Mouse (Mus musculus) midbrain, embryonic 15.5 days (tissue): ENCODE measurements around the gene Camk1d. TPM values are rescaled to one million over a fixed set of nuclear protein-coding genes. Genes with fewer than 3 reads are reported as not detected.

Source experiments
- ATAC-seq: fragments of 200-750 bp; cut with Nextera tagmentation; replicated peaks from 2 replicates; pipeline ENCODE4 v1.8.0; 2017; ENCODE audit warnings: moderate TSS enrichment
- H3K27ac ChIP-seq: fragments of 300-500 bp; sonication (generic); 2 replicates; pipeline ENCODE4 v1.5.1; 2015; ENCODE audit warnings: mild to moderate bottlenecking, inconsistent platforms
- H3K27me3 ChIP-seq: fragments of 300-500 bp; sonication (generic); replicated peaks from 2 replicates; pipeline ENCODE4 v1.6.1; 2015; ENCODE audit warnings: inconsistent platforms
- H3K36me3 ChIP-seq: fragments of 300-500 bp; sonication (generic); replicated peaks from 2 replicates; pipeline ENCODE4 v1.6.1; 2015; ENCODE audit warnings: inconsistent platforms
- H3K4me1 ChIP-seq: fragments of 300-500 bp; sonication (generic); 2 replicates; pipeline ENCODE4 v1.6.1; 2015; ENCODE audit warnings: inconsistent platforms
- H3K4me2 ChIP-seq: fragments of 300-500 bp; sonication (generic); 2 replicates; pipeline ENCODE4 v1.6.1; 2015; ENCODE audit warnings: inconsistent platforms, mild to moderate bottlenecking, moderate library complexity
- H3K4me3 ChIP-seq: fragments of 300-500 bp; sonication (generic); 2 replicates; pipeline ENCODE4 v1.5.1; 2015; ENCODE audit warnings: mild to moderate bottlenecking, inconsistent platforms
- H3K9ac ChIP-seq: fragments of 300-500 bp; sonication (generic); 2 replicates; pipeline ENCODE4 v1.6.1; 2015; ENCODE audit warnings: mild to moderate bottlenecking, inconsistent platforms
- H3K9me3 ChIP-seq: fragments of 300-500 bp; sonication (generic); 2 replicates; pipeline ENCODE4 v1.6.1; 2016; ENCODE audit warnings: inconsistent platforms
- WGBS: fragments of 180-500 bp; shearing (Covaris S2); methylation state at CpG from one replicate; pipeline ENCODE4 v1.1.7; 2015; ENCODE audit warnings: mixed read lengths; 5-methylcytosine and 5-hydroxymethylcytosine counted together
- polyA plus RNA-seq: library from polyadenylated mRNA; unstranded; fragments of >200 nt; fragmentation: Nextera tagmentation; extraction: Ambion mirVana; gene quantifications from 2 replicates; pipeline ENCODE4 v1.2.1, GENCODE M21; 2015

The Camk1d gene
- polyA plus RNA-seq, 1 experiment from 2014 or later: 6.7 TPM

DNA sequence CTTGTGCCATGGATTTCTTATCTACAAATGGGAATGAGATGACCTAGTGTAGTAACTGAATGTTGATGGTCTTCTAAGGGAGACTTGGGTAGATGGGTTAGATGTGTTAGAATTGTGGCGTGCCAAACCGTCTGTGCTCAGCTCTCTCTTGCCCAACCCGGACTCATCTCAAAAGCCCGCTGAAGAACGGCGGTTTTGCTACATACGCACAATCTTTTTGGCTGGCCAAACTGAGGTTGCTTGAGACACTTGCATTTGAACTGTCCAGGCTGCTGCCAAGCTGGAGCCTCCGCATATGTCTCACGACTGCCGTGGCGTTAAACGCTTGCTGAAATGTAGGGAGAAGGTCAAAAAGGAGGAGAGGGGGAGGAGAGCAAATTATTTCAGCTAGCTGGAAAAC lies 413.0 kb downstream of the Camk1d start:
- no peaks in the 10 kb centered on the region for H3K9me3 ChIP-seq
- H3K4me1 ChIP-seq: no peaks in the 10 kb centered on the region
- no peak overlapping the region for H3K27ac ChIP-seq
- no peak overlapping the region for H3K4me2 ChIP-seq
- H3K4me3 ChIP-seq: no peak overlapping the region
- WGBS: 91% methylated on average over 12 of the region's 12 CpGs
- no peak overlapping the region for H3K9ac ChIP-seq
- H3K27me3 ChIP-seq: no peaks in the 10 kb centered on the region
- ATAC-seq: no peak
- H3K36me3 ChIP-seq: 0 out of 2 replicates have a peak, but pooled peaks cover 3% of the 10 kb centered on the region

GRCm38 (mm10) chr2:5298071-5298470 lies 416.2 kb downstream of the Camk1d start:
- no peak for ATAC-seq
- Histone ChIP-seq H3K4me1 (no peaks in the 10 kb centered on the region), H3K27ac (no peak overlapping the region), H3K4me3 (no peak overlapping the region), H3K9me3 (no peaks in the 10 kb centered on the region), H3K36me3 (0 out of 2 replicates have a peak, but pooled peaks cover 3% of the 10 kb centered on the region), H3K4me2 (no peak overlapping the region), H3K27me3 (no peaks in the 10 kb centered on the region), H3K9ac (no peak overlapping the region)
- WGBS: 82% methylated on average over 10 of the region's 10 CpGs

DNA sequence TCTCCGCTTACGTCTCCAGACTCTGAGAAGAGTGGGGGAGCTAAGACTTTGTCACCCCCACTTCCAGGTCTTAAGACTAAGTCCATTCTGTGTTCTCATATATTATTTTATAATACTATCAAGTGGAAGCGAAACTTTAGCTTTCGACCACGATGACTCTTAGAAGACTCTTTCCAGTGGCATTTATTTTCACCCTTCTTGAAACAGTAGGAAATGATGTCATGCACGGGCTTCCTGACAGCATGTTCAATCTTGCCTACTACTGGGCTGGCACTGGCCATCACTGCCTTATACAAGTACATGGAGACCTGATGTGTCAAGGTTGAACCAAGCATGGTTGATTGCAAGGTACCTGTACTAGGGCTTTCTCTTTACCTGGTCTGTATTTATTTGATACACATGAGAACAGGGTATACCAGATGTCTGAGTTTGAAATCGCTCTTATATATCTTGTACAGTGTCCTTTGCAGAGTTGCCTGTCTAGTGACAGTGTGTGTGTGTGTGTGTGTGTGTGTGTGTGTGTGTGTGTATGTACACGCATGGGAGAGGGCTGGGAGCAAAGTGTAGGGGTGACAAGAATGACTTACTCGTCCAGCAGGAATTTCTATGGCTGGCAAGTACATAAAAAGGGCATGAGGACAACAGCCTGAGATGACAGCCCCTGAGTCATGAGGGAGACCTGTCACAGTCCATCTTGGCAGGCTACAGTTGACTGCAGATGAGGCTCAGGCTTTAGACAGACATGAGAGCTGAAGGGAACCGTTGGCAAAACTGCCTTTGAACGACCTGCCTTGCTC lies 417.4 kb downstream of the Camk1d start:
- no peaks in the 10 kb centered on the region for H3K4me1 ChIP-seq
- ATAC-seq: no peak
- H3K27me3 ChIP-seq: no peaks in the 10 kb centered on the region
- H3K9ac ChIP-seq: no peak overlapping the region
- no peak overlapping the region for H3K4me3 ChIP-seq
- 0 out of 2 replicates have a peak, but pooled peaks cover 3% of the 10 kb centered on the region for H3K36me3 ChIP-seq
- H3K27ac ChIP-seq: no peak overlapping the region
- WGBS: 93% methylated on average over 11 of the region's 11 CpGs
- no peak overlapping the region for H3K4me2 ChIP-seq
- no peaks in the 10 kb centered on the region for H3K9me3 ChIP-seq

- no peak overlapping the region for H3K27ac ChIP-seq
- ATAC-seq: no peak
- no peak overlapping the region for H3K9ac ChIP-seq
- no peak overlapping the region for H3K4me2 ChIP-seq
- H3K27me3 ChIP-seq: no peaks in the 10 kb centered on the region
- H3K4me3 ChIP-seq: no peak overlapping the region
- H3K4me1 ChIP-seq: no peaks in the 10 kb centered on the region
- H3K36me3 ChIP-seq: 0 out of 2 replicates have a peak, but pooled peaks cover 3% of the 10 kb centered on the region
- H3K9me3 ChIP-seq: no peaks in the 10 kb centered on the region
Observed at GRCm38 (mm10) chr2:5295098-5295497, 419.2 kb downstream of the Camk1d start.

DNA sequence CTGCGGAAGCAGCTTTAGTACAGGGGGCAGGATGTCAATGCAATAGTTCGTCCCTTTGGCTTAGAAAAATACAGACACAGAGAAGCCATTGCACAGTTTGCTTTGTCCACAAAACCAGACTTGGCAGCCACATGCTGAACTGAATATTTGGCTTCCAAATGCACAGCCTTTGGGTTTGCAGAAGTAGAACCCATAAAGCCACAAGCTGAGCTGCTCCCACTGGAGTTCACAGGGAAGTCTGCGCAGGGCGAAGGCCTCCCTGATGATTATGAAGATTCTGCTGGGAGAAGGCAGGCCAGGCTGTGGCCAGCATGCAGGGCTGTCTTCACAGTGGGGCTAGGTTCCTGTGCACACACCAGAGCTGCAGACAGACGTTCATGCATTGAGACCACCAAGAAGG lies 419.9 kb downstream of the Camk1d start:
- Histone ChIP-seq H3K9ac (no peak overlapping the region), H3K4me1 (no peaks in the 10 kb centered on the region), H3K27me3 (no peaks in the 10 kb centered on the region), H3K4me2 (no peak overlapping the region), H3K27ac (no peak overlapping the region), H3K9me3 (no peaks in the 10 kb centered on the region), H3K4me3 (no peak overlapping the region), H3K36me3 (0 out of 2 replicates have a peak, but pooled peaks cover 3% of the 10 kb centered on the region)
- 67% methylated on average over 5 of the region's 5 CpGs for WGBS
- no peak for ATAC-seq

DNA sequence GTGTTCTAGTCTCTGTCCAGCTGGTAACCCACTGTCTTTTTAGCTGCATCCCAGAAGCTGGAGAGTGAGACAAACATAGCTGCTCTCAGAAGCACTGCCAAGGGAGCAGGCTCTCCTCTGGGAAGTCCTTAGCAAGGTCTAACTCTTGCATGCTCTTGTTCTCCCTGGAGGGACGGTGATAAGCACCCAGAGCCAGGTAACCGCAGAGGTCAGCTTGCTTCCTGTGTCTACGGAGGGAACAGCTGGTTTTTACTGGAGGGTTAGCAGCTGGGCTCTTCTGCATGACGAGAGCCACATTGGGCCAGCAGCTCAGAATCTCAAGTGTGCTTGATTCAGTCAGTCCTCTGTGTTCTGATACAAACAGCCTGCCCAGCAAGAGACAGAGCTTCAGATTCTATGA lies 425.7 kb downstream of the Camk1d start:
- Histone ChIP-seq H3K36me3 (no peaks in the 10 kb centered on the region), H3K9ac (no peak overlapping the region), H3K27ac (no peak overlapping the region), H3K27me3 (no peaks in the 10 kb centered on the region), H3K4me2 (no peak overlapping the region), H3K4me3 (no peak overlapping the region), H3K9me3 (no peaks in the 10 kb centered on the region), H3K4me1 (no peaks in the 10 kb centered on the region)
- no peak for ATAC-seq
- 88% methylated on average over 4 of the region's 4 CpGs for WGBS

GRCm38 (mm10) chr2:5287044-5287380 lies 427.3 kb downstream of the Camk1d start:
- no peak overlapping the region for H3K4me3 ChIP-seq
- H3K9ac ChIP-seq: no peak overlapping the region
- H3K4me2 ChIP-seq: no peak overlapping the region
- no peak overlapping the region for H3K27ac ChIP-seq
- WGBS: 93% methylated on average over 3 of the region's 3 CpGs
- no peaks in the 10 kb centered on the region for H3K27me3 ChIP-seq
- no peaks in the 10 kb centered on the region for H3K4me1 ChIP-seq
- ATAC-seq: no peak
- no peaks in the 10 kb centered on the region for H3K9me3 ChIP-seq
- no peaks in the 10 kb centered on the region for H3K36me3 ChIP-seq

DNA sequence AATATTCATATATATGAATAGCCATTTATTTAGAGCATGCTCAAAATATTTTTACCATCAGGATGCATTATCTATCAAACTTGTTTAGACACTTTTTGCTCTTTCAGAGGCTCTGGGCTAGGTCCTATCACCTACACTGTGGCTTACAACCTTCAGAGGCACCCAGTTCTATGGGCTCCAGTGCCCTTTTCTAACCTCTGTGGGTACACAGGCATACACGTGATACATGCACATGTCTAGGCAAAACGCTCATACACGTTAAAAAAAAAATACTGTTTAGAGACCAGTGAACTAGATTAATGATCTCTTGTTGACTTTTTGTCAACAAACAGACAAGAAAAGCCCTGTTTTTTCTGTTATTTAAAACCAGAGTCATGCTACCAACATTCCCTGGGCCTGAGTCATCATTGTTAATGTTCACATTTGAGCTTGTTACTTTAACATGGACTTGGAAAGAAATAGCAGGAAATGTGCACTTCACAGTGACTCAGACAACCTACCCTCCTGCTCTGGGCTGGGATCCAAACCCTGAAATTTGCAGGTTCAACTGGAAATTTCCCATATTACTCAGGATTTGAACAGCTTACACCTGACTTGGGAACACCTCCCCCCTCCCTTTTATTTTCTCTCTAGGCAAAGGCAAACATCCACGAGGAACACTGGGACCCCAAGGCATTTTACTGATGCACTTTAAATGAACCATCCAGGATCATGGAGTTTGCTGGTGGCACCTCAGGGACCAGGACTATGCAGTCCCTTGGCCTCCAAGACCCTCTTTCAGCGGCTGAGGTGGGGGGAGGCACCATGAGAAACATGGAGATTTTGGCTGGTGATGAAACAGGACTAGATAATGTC lies 427.9 kb downstream of the Camk1d start:
- Histone ChIP-seq H3K9ac (no peak overlapping the region), H3K36me3 (no peaks in the 10 kb centered on the region), H3K9me3 (no peaks in the 10 kb centered on the region), H3K27ac (no peak overlapping the region), H3K4me2 (no peak overlapping the region), H3K27me3 (no peaks in the 10 kb centered on the region), H3K4me3 (no peak overlapping the region), H3K4me1 (no peaks in the 10 kb centered on the region)
- WGBS: 89% methylated on average over 5 of the region's 5 CpGs
- ATAC-seq: no peak

GRCm38 (mm10) chr2:5284351-5284750 lies 430.0 kb downstream of the Camk1d start:
- H3K4me2 ChIP-seq: no peak overlapping the region
- H3K9me3 ChIP-seq: no peaks in the 10 kb centered on the region
- ATAC-seq: no peak
- no peaks in the 10 kb centered on the region for H3K4me1 ChIP-seq
- 82% methylated on average over 5 of the region's 5 CpGs for WGBS
- H3K27ac ChIP-seq: no peak overlapping the region
- H3K27me3 ChIP-seq: no peaks in the 10 kb centered on the region
- H3K9ac ChIP-seq: no peak overlapping the region
- no peaks in the 10 kb centered on the region for H3K36me3 ChIP-seq
- no peak overlapping the region for H3K4me3 ChIP-seq

GRCm38 (mm10) chr2:5282623-5283022 lies 431.7 kb downstream of the Camk1d start:
- Histone ChIP-seq H3K4me2 (no peak overlapping the region), H3K27me3 (no peaks in the 10 kb centered on the region), H3K4me1 (no peaks in the 10 kb centered on the region), H3K4me3 (no peak overlapping the region), H3K27ac (no peak overlapping the region), H3K36me3 (no peaks in the 10 kb centered on the region), H3K9ac (no peak overlapping the region), H3K9me3 (no peaks in the 10 kb centered on the region)
- WGBS: 85% methylated on average over 4 of the region's 4 CpGs
- ATAC-seq: no peak

- H3K9ac ChIP-seq: no peak overlapping the region
- no peak overlapping the region for H3K27ac ChIP-seq
- H3K27me3 ChIP-seq: no peaks in the 10 kb centered on the region
- H3K4me3 ChIP-seq: no peak overlapping the region
- H3K4me1 ChIP-seq: no peaks in the 10 kb centered on the region
- H3K36me3 ChIP-seq: no peaks in the 10 kb centered on the region
- no peak for ATAC-seq
- WGBS: 70% methylated on average over 2 of the region's 2 CpGs
- no peak overlapping the region for H3K4me2 ChIP-seq
- no peaks in the 10 kb centered on the region for H3K9me3 ChIP-seq
Observed at GRCm38 (mm10) chr2:5267980-5268379, 446.3 kb downstream of the Camk1d start.

DNA sequence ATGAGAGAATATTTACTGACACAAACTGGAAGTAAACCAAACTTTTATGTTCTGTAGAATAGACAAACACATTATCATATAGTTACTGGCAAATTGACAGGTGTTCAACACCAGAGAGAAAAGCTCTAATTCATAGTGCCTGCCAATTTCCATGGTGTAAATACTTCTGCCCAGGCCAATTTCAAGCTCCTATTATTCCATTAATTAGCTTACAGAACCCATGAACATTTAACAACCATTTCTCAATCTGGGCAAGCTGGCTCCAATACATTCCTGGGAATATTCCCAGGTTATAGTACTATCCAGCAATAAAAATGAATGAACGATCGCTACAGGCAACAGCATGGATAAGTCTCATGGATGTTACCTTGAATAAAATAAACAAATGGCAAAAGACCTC lies 452.0 kb downstream of the Camk1d start:
- Histone ChIP-seq H3K27me3 (no peaks in the 10 kb centered on the region), H3K9ac (no peak overlapping the region), H3K9me3 (no peaks in the 10 kb centered on the region), H3K4me3 (no peak overlapping the region), H3K4me2 (no peak overlapping the region), H3K4me1 (no peaks in the 10 kb centered on the region), H3K27ac (no peak overlapping the region), H3K36me3 (no peaks in the 10 kb centered on the region)
- no peak for ATAC-seq
- 72% methylated on average over 2 of the region's 2 CpGs for WGBS
